Mouse (Mus musculus) spleen, adult 2 months (tissue): ENCODE data around the gene Prex1.

Source experiments
- CTCF ChIP-seq: fragments of 200-500 bp; IDR thresholded peaks from 2 replicates; pipeline ENCODE4 v1.5.1; 2011; ENCODE audit warnings: mild to moderate bottlenecking, inconsistent platforms; ENCODE audit not compliant: insufficient read depth, insufficient read length, insufficient replicate concordance; ENCODE audit errors: extremely low read depth
- POLR2A ChIP-seq: fragments of 200-500 bp; IDR thresholded peaks from 2 replicates; pipeline ENCODE4 v1.6.1; 2011; ENCODE audit warnings: low read depth, low read length, inconsistent platforms

- TF ChIP-seq POLR2A: no peak
- no peak for TF ChIP-seq CTCF
These were observed 74.5 kb downstream of the Prex1 start for GRCm38 (mm10) chr2:166638947-166639641.
